Mouse (Mus musculus) frontal cortex, adult 2 months (tissue): ENCODE results near the gene Ubl7. TPM values are rescaled to one million over a fixed set of nuclear protein-coding genes. Genes with fewer than 3 reads are reported as not detected.

Source experiments
- DNase-seq, 2 experiments: peaks; one replicate each; pipeline ENCODE4 v3.0.0; 2022; ENCODE audit warnings: low spot score in 1 of 2; ENCODE audit errors: extremely low spot score in 1 of 2
- polyA plus RNA-seq: library from polyadenylated mRNA; depleted of rRNA; stranded (reverse); fragments of >200 nt; gene quantifications from 2 replicates; pipeline ENCODE4 v1.2.3, GENCODE M21; 2012

Ubl7 gene
- polyA plus RNA-seq, 1 experiment: 118 TPM

GRCm38 (mm10) chr9:57912571-57912970 is 1.8 kb downstream of the Ubl7 start:
- DNase-seq: no peak

- no peak for DNase-seq
These were observed 10.8 kb downstream of the Ubl7 start for GRCm38 (mm10) chr9:57921491-57922060.

GRCm38 (mm10) chr9:57922381-57922780 is 11.6 kb downstream of the Ubl7 start:
- no peak for DNase-seq

- no peak for DNase-seq
These were observed 12.3 kb downstream of the Ubl7 start for GRCm38 (mm10) chr9:57923046-57923445.

GRCm38 (mm10) chr9:57931166-57931767 is 20.5 kb downstream of the Ubl7 start:
- DNase-seq: no peak

DNA sequence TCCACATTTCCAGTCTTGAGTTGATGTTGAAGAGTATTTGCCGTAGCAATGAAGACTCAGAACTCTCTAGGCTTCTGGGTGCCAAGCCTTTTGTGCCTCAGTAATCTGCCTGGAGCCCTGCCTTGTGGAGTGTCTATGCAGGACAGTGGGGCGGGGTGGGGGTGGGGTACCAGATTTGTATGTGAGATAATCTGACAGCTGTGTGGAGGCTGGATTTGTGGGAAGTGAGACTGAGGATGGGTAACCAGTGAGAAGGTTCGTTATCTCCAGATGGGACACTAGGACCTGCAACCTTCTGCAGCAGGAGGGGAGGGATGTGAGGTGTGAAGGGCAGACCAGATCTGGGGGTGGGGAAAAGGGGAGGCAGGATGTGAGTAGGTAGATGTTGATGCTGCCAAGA is 21.5 kb downstream of the Ubl7 start:
- peak in 1 of 2 experiments; percentile 66 for DNase-seq

DNA sequence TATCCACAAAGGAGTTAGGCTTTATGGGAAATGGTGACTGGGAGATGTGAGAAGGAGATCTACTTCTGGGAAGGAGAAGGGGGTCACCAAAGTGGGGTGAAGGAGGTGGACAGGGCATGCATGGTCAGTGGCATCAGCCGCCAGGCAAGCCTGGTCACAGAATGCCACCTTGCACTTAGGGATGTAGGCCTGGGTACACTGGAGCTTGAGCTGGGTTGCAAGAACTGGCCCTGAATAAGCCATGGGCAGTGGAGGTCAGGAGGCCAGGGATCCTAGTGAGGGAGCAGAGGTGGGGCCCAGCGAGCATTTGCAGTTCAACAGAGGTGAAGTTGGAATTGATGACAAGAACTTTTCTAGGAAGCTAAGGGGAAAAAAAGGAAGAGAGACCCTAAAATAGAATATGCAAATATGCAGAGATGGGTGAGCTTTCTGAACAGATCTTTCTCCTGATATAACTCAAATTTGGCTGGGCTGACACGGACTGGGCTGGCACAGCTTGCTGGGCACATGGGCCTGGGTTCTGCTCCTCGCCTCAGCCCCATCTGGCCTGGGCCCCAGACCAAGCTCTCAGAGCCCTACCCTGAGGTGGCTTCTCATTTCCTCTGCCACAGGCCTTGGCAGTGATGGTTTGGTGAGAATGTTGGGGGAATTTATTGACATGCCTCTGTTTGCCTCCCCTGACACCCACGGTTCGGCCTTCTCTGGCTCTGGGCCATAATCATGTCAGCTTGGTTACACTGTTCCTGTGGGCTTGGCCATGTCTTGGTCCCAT is 22.2 kb downstream of the Ubl7 start:
- peak; percentile 53 to 70 for DNase-seq

DNA sequence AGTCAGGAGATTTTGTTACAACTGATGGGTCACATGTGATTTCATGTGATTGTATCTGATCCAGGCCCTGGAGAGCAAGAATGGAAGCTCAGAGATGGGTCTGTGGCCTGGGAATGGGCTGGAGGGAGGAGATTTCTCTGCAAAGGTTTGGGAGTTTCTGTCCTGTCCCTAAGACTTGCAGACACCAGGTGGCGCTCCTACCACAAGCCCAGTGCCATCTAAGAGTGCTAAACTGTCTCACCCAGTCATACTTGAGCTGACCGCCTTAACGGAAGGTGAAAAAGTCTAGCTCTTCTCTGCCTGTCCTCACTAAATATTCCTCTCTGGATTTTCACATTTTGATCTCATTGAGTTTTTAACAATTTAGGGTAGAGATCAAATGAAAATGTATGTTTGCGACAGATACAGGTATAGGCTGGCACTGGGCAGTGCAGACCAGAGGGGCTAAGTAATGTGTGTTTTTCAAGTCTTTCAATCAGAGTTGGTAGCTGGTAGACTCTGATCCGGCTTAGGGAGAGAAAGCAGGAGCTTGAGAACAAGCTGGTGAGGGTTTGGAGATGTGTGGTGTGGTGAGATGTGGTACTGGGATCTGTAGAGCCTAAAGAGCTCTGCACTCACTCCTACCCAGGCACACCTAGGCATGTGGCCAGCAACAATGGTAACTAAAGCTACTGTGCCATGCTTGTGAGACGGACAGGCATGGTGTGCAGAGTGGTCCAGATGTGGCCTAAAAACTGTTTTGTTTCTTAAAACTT is 25.1 kb downstream of the Ubl7 start:
- DNase-seq: peak in 1 of 2 experiments; percentile 95

- no peak for DNase-seq
These were observed 26.4 kb downstream of the Ubl7 start for GRCm38 (mm10) chr9:57937171-57937570.

GRCm38 (mm10) chr9:57937651-57938050 is 26.9 kb downstream of the Ubl7 start:
- no peak for DNase-seq

DNA sequence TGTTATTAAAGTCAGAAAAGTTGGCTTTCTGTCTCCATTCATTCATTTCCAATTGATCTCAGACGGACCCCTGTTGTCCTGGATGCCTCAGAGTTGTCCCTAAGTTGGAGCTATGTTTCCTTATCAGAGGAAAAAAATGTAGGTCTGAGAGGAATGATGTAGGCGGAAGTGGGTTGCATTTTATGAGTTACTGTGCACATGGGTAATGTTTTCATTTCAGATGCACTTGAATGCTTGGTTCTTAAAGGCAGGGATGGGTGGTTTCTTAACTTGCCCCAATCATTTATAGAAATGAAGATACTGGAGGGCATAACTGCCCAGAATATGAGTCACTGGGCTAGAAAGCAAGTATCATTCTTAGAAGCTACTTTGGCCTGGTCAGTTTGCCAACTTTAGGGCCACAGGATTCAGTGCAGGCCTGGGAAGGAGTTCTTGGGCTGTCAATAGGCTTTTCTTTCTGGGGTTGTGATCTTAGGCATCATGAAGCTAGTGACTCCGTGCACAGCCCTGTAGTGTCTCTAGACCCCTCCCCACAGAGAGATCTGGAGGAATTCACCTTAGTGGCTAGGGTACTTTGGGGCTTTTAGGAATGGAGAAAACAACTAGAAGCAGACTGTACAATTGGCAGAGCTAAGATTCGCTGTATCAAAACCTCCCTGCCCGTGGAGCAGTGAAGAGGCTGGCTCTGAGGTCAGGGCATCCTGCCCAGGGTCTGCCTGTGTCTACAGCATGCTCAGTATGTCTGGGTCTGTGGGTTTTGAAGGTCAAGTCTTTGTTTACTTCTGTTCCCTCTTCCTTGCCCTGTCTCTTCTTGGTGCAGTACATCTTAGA is 27.7 kb downstream of the Ubl7 start:
- no peak for DNase-seq

- DNase-seq: peak in 1 of 2 experiments; percentile 87
These were observed 28.9 kb downstream of the Ubl7 start, which contains the start of gene Sema7a for GRCm38 (mm10) chr9:57939431-57940348. TSS of gene Sema7a (plus strand) at chr9:57940112.

DNA sequence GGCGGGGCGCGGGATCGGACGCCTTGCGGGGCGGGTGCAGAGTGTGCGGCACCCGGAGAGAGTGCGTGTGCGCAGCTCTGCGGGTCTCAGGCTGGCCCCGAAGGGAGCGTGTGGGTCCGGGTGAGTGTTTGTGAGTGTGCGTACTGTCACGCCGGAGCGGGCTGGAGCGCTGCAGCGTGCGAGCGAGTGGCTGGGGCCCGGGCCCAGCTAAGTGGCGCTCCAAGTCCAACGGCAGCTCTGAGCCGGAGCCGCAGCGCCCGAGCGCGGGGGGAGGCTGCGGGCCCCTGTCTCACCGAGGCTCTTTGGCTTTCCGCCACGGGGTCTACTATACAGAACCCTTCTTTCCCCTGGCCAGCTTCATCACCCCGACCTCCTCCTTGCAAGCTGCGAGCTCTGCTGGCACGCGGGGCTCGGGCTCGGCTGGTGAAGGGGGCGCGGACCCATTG is 29.6 kb downstream of the Ubl7 start:
- no peak for DNase-seq

GRCm38 (mm10) chr9:57940861-57941638 is 30.3 kb downstream of the Ubl7 start:
- peak in 1 of 2 experiments; percentile 56 for DNase-seq

GRCm38 (mm10) chr9:57942039-57942438 is 31.3 kb downstream of the Ubl7 start:
- no peak for DNase-seq

DNA sequence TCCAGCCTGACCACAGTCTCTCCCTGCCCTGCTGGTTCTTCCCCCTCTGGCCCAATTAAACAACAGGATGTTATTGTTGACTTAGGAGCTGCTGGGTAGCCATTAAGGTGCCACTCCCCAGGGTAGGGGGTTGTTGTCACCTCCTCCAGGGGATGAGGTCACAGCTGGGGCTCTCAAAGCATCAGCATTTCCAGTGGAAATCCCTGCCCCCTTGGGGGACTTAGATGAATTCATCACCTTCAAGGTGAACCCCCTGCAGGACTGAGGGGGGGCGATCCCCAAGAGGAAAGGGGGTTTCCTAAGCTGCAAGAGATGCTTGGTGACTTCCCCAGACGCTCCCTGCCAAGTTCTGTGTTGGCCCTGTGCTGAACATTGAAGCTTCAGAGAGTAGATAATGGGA is 32.3 kb downstream of the Ubl7 start:
- DNase-seq: no peak

DNA sequence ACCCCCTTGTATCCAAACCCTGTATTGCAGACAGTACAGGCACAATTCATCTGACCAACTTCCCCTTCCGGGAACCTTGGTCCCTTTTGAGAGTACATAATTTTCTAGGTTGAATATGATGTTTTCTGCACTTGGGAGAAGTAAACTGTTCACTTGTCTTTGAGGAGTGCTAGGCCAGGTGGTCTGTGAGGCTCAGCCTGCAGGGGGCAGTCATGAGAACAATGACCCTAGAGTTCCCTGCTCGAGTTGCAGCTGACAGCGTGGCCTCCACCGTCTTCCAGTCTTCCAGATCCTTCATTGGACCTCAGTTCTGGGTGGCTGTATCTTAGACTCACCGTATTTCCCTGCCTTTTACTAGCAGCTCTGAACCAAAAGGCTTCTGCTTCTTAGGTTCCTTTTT is 33.8 kb downstream of the Ubl7 start:
- peak in 1 of 2 experiments; percentile 81 for DNase-seq
